Mouse (Mus musculus): ENCODE data around the gene Enpp5. TPM values are rescaled to one million over a fixed set of nuclear protein-coding genes. Genes with fewer than 3 reads are reported as not detected.

The Enpp5 gene
- total and polyA plus RNA-seq, 3 experiments = not detected

GRCm38 (mm10) chr17:44068876-44069275 lies 9.7 kb upstream of the Enpp5 start:
- Histone ChIP-seq H3K9me3 (replicated peaks; ENCODE audit: low read length) (peaks cover 6% of the 10 kb centered on the region), H3K9ac (ENCODE audit: insufficient read depth, low read depth) (no peak overlapping the region), H3K36me3 (replicated peaks in 1 of 2; ENCODE audit: control insufficient read depth in 1 of 2, insufficient read depth in 1 of 2, low read length in 1 of 2) (no peaks in the 10 kb centered on the region), H3K4me1 (ENCODE audit: control insufficient read depth in 1 of 2, insufficient read depth in 2 of 2) (no peaks in the 10 kb centered on the region), H3K27me3 (replicated peaks) (peaks cover 79% of the 10 kb centered on the region), H3K27ac (ENCODE audit: insufficient read depth, low read depth) (no peak overlapping the region), H3K4me2 (ENCODE audit: insufficient read depth, low read depth, poor library complexity, severe bottlenecking) (no peak overlapping the region), H3K79me2 (replicated peaks; ENCODE audit: control insufficient read depth, extremely low read depth, insufficient read depth, poor library complexity, severe bottlenecking) (no peaks in the 10 kb centered on the region), H3K4me3 (replicated peaks in 1 of 3; ENCODE audit: low read depth in 2 of 3, low read length in 2 of 3, poor library complexity in 1 of 3) (no peak overlapping the region)
- dilution Hi-C loops (cut with MboI; ENCODE audit: extremely low pct_ligation_motif_present, extremely low pct_unique_long_range_greater_than_20kb, low sequenced_read_pairs) = no loop called here
- in situ Hi-C loops (cut with MboI; ENCODE audit: low pct_ligation_motif_present, low pct_unique_long_range_greater_than_20kb, low sequenced_read_pairs) = no loop called here
- DNase-seq (ENCODE audit: extremely low read depth) = no peak
- TF ChIP-seq JUN (IDR thresholded peaks at IDR 0.05; ENCODE audit: insufficient read depth, low read depth, low read length) = no peak
- TF ChIP-seq UBTF (IDR thresholded peaks at IDR 0.05; ENCODE audit: low read depth, low read length) = no peak
- TF ChIP-seq PAX5 (IDR thresholded peaks at IDR 0.05; ENCODE audit: low read length) = no peak
- TF ChIP-seq E2F4 (IDR thresholded peaks at IDR 0.05; ENCODE audit: insufficient replicate concordance, low read depth, low read length) = no peak
- no peak for TF ChIP-seq HCFC1 (IDR thresholded peaks at IDR 0.05; ENCODE audit: low read depth, low read length)
- no peak for TF ChIP-seq TBP (conservative IDR thresholded peaks at IDR 0.05; ENCODE audit: low read depth, low read length)
- no peak for TF ChIP-seq ETS1 (conservative IDR thresholded peaks at IDR 0.05; ENCODE audit: low read depth, low read length)
- no peak for TF ChIP-seq ZKSCAN1 (IDR thresholded peaks at IDR 0.05; ENCODE audit: borderline replicate concordance, low read depth, low read length)
- no peak for TF ChIP-seq POLR2A (IDR thresholded peaks at IDR 0.05; ENCODE audit: low read depth, low read length)
- TF ChIP-seq MAZ (IDR thresholded peaks at IDR 0.05; ENCODE audit: low read depth, low read length) = no peak

DNA sequence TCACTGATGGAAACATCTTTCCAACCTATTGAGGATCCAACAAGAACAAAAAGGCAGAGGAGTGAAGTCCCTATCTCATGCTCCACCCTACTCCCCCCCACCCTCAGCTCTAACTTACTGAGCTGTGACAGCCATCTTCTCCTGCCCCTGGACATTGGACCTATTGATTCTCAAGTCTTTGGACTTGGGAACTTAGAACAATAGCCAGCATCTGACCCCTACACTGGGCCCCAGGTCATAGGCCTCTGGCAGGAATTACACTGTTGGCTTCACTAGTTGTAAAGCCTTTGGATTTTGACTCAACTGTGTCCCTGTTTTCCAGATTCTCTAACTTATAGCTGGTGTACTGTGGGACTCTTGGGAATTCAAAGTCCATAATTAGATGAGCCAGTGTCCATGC lies 6.9 kb upstream of the Enpp5 start:
- dilution Hi-C loops (cut with MboI; ENCODE audit: extremely low pct_ligation_motif_present, extremely low pct_unique_long_range_greater_than_20kb, low sequenced_read_pairs) (no loop called here), in situ Hi-C loops (cut with MboI; ENCODE audit: low pct_ligation_motif_present, low pct_unique_long_range_greater_than_20kb, low sequenced_read_pairs) (loop anchor here (10.0 kb wide), 1 partner anchor 53 kb away; no protein-coding TSS in a partner anchor)
- H3K79me2 ChIP-seq (replicated peaks; ENCODE audit: control insufficient read depth, extremely low read depth, insufficient read depth, poor library complexity, severe bottlenecking) = no peaks in the 10 kb centered on the region
- peaks cover 5% of the 10 kb centered on the region for H3K9me3 ChIP-seq (replicated peaks; ENCODE audit: low read length)
- no peak overlapping the region for H3K4me2 ChIP-seq (ENCODE audit: insufficient read depth, low read depth, poor library complexity, severe bottlenecking)
- no peak overlapping the region for H3K4me3 ChIP-seq (replicated peaks in 1 of 3; ENCODE audit: low read depth in 2 of 3, low read length in 2 of 3, poor library complexity in 1 of 3)
- no peaks in the 10 kb centered on the region for H3K36me3 ChIP-seq (replicated peaks in 1 of 2; ENCODE audit: control insufficient read depth in 1 of 2, insufficient read depth in 1 of 2, low read length in 1 of 2)
- H3K27me3 ChIP-seq (replicated peaks) = peaks cover 74% of the 10 kb centered on the region
- H3K9ac ChIP-seq (ENCODE audit: insufficient read depth, low read depth) = no peak overlapping the region
- TF ChIP-seq EP300 (IDR thresholded peaks at IDR 0.05; ENCODE audit: low read length) (no peak), MAFK (IDR thresholded peaks at IDR 0.05; ENCODE audit: insufficient replicate concordance, low read length) (no peak), USF1 (IDR thresholded peaks at IDR 0.05; ENCODE audit: low read depth, low read length) (no peak), RAD21 (IDR thresholded peaks at IDR 0.05; ENCODE audit: low read depth, low read length) (no peak), ZKSCAN1 (IDR thresholded peaks at IDR 0.05; ENCODE audit: borderline replicate concordance, low read depth, low read length) (no peak), ZC3H11A (IDR thresholded peaks at IDR 0.05; ENCODE audit: low read depth, low read length) (no peak), GABPA (IDR thresholded peaks at IDR 0.05; ENCODE audit: insufficient replicate concordance, low read depth, low read length) (no peak), KAT2A (IDR thresholded peaks at IDR 0.05; ENCODE audit: insufficient replicate concordance, low read length) (no peak), SIN3A (IDR thresholded peaks at IDR 0.05; ENCODE audit: low read length) (no peak), UBTF (IDR thresholded peaks at IDR 0.05; ENCODE audit: low read depth, low read length) (no peak), CHD2 (IDR thresholded peaks at IDR 0.05; ENCODE audit: low read length) (no peak), ETS1 (conservative IDR thresholded peaks at IDR 0.05; ENCODE audit: low read depth, low read length) (no peak), ELF1 (IDR thresholded peaks at IDR 0.05; ENCODE audit: low read depth, low read length) (no peak), TCF12 (IDR thresholded peaks at IDR 0.05; ENCODE audit: low read depth, low read length) (no peak), HCFC1 (IDR thresholded peaks at IDR 0.05; ENCODE audit: low read depth, low read length) (no peak), MYC (IDR thresholded peaks at IDR 0.05; ENCODE audit: low read depth, low read length) (no peak), JUN (IDR thresholded peaks at IDR 0.05; ENCODE audit: insufficient read depth, low read depth, low read length) (no peak), SMC3 (IDR thresholded peaks at IDR 0.05; ENCODE audit: low read depth, low read length) (no peak), NRF1 (IDR thresholded peaks at IDR 0.05; ENCODE audit: low read depth, low read length) (no peak)
- H3K4me1 ChIP-seq (ENCODE audit: control insufficient read depth in 1 of 2, insufficient read depth in 2 of 2) = no peaks in the 10 kb centered on the region
- no peak for DNase-seq (ENCODE audit: extremely low read depth)
- H3K27ac ChIP-seq (ENCODE audit: insufficient read depth, low read depth) = no peak overlapping the region
